Mouse (Mus musculus) kidney, adult 8-10 months (tissue): ENCODE results near the gene Entr1.
A peak's percentile ranks its signal among the peaks of the same experiment; 100 is the strongest.

ENCODE experiments used
- DNase-seq, 2 experiments: peaks; one replicate each; pipeline ENCODE4 v3.0.0; 2022

Entr1 gene

GRCm38 (mm10) chr2:26389154-26389690 lies at the start of gene Entr1, which contains the start of gene Pmpca:
Gene Entr1, minus strand, starts transcription at chr2:26389316.
Gene Pmpca, plus strand, starts transcription at chr2:26389339.
- peak; percentile 62 to 79 for DNase-seq

- DNase-seq = no peak
These were observed 49.3 kb upstream of the Entr1 start for GRCm38 (mm10) chr2:26438373-26438772.

DNA sequence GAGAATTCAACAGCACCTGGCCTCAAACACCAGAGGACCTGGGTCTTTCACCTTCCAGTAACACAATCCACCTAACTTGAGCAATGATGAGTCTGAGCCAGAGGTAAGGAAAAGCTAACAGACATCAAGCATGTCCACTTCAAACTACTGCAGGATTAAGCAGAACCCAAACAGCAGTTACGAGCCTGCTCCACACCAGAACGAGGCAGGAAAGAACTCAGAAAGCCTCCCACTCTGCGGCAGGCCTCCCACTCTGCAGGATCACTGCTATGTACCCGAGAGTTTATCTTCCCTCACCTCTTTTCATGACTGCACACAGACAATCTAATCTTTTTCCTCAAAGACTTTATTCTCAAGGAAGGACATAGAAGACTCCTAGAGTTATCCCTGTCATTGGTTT lies 48.1 kb upstream of the Entr1 start:
- DNase-seq = no peak

GRCm38 (mm10) chr2:26434791-26435572 lies 45.9 kb upstream of the Entr1 start:
- peak; percentile 64 to 73 for DNase-seq

GRCm38 (mm10) chr2:26429851-26430250 lies 40.7 kb upstream of the Entr1 start:
- DNase-seq = no peak

- no peak for DNase-seq
These were observed 35.4 kb upstream of the Entr1 start for GRCm38 (mm10) chr2:26424541-26424940.

DNA sequence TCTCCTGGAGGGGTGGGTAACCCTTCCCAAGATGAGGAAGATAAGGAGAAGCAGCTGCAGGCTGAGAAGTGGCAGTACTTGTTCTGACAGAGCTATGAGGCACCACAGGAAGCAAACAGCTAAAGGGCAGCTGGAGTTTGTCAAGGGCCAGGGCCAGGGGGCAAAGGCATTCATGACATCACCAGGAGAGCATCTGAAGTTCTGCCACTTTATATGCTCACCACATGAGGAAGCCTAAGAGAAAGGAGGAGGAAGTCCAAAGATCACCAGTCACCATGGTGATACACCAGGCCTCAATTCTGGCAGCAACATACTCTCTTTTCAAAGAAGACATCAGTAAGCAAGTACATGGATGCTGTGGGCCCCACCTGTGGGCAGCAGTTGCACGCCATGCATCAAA lies 34.0 kb upstream of the Entr1 start:
- DNase-seq = peak; percentile 66 to 79

DNA sequence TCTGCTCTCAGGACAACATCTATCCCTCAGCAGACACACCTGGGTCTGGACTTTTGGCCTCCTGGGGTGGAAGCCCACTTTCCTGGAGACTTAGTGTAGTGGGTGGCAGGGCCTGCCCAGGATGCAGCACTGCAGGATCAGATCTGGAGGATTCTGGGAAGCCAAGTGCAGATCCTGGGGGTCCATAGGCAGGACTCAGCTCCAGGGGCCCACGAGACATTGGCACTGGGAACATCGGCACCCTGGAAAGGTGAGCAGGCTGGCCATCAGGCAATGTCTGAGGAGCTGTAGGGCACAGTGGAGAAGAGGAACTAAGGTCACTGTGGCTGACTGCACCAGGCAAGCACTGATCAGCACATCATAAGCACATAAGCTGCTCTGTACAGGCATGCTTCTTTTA lies 32.9 kb upstream of the Entr1 start:
- no peak for DNase-seq

DNA sequence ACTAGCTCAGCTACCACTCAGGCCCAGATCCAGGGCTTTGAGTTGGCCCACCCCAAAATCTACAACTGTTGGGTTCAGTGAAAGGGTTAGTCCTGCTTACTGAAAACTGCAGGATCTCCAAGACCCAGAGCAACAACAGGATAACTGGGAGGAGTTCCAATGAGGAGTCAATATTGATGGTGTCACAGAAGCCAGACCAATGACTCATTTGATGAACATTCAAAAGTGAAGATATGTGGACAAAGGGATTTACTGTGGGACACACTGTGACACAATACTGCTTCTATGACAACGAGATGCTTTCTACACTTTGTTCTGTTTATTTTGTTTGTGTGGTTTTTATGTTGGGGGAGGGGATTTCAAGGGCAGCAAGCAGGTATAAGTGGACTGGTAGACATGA lies 29.0 kb upstream of the Entr1 start:
- no peak for DNase-seq

DNA sequence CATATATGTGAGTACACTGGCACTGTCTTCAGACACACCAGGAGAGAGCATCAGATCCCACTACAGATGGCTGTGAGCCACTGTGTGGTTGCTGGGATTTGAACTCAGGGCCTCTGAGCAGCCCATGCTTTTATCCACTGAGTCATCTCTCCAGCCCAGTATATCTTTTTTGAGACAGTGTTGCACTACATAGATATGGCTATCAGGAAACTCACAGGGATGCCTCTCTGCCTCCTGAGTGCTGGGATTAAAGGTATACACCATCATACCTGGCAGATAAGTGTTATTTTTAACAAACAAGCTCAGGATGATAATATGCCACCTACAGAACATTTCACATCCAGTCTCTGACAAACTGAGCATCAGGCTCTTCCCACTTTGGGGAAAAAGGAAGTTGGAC lies 27.9 kb upstream of the Entr1 start:
- DNase-seq = no peak

GRCm38 (mm10) chr2:26410931-26411411 lies 21.9 kb upstream of the Entr1 start:
- peak; percentile 38 to 71 for DNase-seq

- DNase-seq = no peak
These were observed 21.0 kb upstream of the Entr1 start for GRCm38 (mm10) chr2:26410091-26410490.

- DNase-seq = no peak
These were observed 20.2 kb upstream of the Entr1 start for GRCm38 (mm10) chr2:26409362-26409761.

DNA sequence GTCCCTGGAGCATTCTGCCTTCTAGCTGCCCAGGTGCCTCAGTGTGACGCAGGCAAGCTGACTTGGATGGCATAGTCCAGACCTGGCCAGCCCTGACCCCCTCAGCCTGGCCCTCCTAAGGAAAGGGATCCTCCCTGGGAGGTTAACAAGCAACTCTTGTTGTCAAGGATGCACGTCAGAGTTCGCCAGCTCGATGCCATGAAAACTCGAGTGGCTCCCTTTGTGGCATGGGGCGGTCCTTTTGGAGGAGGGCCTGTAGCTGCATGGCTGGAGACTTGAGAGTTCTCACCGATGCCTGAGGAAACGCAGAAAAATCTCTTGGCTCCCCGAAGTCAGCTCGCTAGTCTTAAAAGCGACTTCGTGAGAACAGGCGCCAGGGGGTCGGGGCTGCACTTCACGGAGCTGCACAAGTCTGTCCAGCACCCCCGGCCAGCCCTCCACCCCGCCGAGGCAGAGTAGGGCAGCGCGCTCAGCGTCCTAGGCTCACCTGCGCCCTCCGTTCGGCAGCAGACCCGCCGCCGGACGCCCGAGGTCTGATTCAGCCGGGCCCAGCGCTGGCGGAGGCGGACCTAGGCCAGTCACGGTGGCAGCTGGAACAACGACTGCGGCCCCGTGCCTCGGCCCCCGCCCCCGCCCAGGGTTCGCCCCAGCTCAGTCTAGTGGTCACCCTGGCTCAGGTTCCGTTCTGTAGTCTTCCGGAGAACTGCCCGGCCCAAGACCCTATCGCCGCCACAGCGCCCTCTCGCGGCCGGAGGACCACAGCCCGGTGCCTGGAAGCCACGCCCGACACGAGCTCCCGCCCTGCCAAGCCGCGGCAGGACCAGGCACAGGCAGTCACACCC lies 19.6 kb upstream of the Entr1 start, which contains the start of gene Inpp5e:
Gene Inpp5e (minus strand): TSS at position 689 of the 842 bp plus-strand sequence.
- DNase-seq = peak; percentile 96 to 97

DNA sequence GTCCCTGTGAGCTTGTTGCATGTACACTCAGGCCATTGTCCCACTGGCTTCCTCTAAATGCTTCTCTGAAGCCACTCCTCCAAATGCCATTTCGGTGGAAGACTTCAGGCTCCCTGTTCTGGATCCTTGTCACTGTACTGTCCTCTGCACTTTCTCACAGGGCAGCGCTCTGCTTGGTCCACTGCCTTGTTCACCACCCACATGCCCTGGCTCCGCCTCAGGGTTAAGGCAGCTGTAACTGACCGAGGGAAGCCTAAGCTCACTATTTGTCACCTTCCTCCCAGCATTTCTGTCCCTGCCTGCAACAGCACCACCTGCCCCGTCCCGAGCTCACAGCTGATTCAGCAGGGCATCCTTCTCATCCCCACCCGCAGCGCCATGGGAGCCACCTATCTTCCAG lies 14.2 kb upstream of the Entr1 start:
- DNase-seq = peak; percentile 62 to 69

- no peak for DNase-seq
These were observed 13.1 kb upstream of the Entr1 start for GRCm38 (mm10) chr2:26402265-26402664.

DNA sequence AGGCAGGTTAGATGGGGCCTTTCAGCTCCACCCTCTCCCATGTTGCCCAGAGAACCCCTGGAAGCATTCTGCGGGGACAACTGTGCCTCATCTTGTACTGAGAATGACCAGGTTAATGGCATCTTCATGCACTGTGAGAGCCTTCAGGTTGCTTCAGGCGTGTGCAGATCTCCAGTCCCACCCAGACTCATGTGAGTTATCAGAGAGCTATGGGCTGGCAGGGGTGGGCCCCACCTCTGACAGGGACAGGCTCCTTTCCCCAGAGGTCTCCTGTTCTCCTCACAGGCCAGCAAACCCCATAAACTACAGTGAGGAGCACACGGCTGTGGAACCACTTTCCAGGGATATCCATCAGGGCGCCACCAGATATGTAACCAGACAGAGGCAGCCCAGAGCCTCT lies 11.9 kb upstream of the Entr1 start:
- no peak for DNase-seq

DNA sequence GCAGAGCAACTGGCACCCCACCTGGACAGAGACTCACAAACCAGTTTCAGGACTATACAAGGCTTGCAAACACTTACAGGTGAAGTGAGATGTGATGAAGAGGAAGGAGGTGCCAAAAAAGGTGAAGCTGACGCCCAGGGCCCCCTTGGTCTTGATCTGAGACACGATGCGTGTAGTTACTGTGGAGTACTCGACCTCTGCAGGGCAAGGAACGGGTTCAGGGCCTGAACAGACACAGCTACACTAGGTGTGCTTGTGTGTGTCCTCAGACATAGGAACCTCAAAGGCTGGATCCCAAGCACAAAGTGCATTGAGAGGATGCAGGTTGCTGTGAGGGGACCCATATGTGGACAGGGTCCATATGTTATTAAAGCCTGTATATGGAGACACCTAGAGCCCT lies 11.2 kb upstream of the Entr1 start:
- no peak for DNase-seq

GRCm38 (mm10) chr2:26399647-26400046 lies 10.5 kb upstream of the Entr1 start:
- DNase-seq = peak; percentile 75 to 81

GRCm38 (mm10) chr2:26398978-26399377 lies 9.9 kb upstream of the Entr1 start:
- DNase-seq = peak in 1 of 2 experiments; percentile 39

DNA sequence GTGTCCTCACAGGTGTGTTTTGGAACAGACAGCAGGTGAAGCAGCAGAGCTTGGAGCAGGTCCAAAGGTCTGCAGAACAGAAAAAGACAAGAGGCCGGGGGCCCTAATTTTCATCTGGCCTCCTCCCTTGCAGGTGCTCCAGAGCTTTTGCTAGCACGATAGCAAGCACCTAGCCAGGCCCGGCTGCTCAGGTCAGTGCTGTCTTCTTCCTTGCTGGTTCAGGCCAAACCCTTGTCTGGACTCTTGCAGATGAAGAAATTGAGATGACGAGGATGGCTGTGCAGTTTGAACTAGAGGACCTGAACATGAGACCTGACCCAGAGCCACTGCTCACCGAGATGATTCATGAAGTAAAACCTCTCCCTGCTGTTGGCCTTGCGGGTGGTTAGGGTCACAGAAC lies 2.5 kb upstream of the Entr1 start:
- DNase-seq = no peak

- no peak for DNase-seq
These were observed 1.8 kb upstream of the Entr1 start for GRCm38 (mm10) chr2:26390954-26391353.

DNA sequence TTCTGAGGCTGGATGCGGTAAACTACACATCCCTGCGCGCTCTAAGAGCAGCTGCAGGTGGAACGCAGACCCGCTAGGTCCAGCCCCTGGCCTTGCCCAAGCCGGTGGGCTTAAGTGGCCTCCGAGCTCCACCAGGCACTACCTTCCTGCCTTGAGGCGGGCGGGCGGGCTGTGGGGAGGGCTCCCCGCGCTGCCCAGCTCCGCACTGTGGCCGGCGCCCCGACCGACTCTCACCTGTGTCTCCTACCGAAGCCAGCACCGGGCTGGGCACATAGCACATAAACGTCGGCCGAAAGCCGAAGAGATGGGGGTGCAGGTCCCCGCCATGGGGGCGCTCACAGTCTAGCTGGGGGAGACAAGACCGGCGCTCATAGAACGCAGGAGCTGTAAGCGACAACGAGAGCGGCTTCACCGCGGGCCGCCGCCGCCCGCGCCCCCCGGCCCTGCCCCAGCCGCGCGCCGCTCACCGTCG lies 398 bp downstream of the Entr1 start:
- no peak for DNase-seq
